Mouse (Mus musculus): Measurements from ENCODE around the gene Acin1. TPM values are rescaled to one million over a fixed set of nuclear protein-coding genes. Genes with fewer than 3 reads are reported as not detected.
"Not testable (repeated sequence)": the region's sequence is repeated elsewhere in the genome, so short reads cannot be mapped to it uniquely, and the experiment has no call there.

Gene Acin1
- total and polyA plus RNA-seq, 2 experiments, result 39.7 to 49.1 TPM

GRCm38 (mm10) chr14:54617152-54617896 is 69.4 kb downstream of the Acin1 start:
- H3K4me1 ChIP-seq (ENCODE audit: control insufficient read depth, insufficient read depth, low read length), result peaks cover 3% of the 10 kb centered on the region
- no peaks in the 10 kb centered on the region for H3K27me3 ChIP-seq (ENCODE audit: control insufficient read depth, insufficient read depth, low read length)
- peak overlapping the region; percentile 97 for H3K4me3 ChIP-seq (ENCODE audit: insufficient read depth, low read depth, low read length)
- DNase-seq (ENCODE audit: extremely low read depth, low read depth, low spot score), result peak; percentile 13
- peaks cover 11% of the 10 kb centered on the region for H3K36me3 ChIP-seq (ENCODE audit: control insufficient read depth, insufficient read depth, low read length)
- peak overlapping the region; percentile 0; the same call in 1 of the 2 replicates for H3K27ac ChIP-seq (replicated peaks; ENCODE audit: insufficient read depth, low read depth, low read length)
- 2% methylated on average over 38 of the region's 38 CpGs for WGBS
- H3K79me2 ChIP-seq (ENCODE audit: control insufficient read depth, insufficient read depth, low read length), result peaks cover 4% of the 10 kb centered on the region; the same call in 1 of the 2 replicates
- peak overlapping the region; percentile 70 for H3K9ac ChIP-seq (ENCODE audit: low read depth, low read length)
- TF ChIP-seq CTCF (IDR thresholded peaks at IDR 0.05; ENCODE audit: low read depth, low read length) (peak; percentile 17; the same call in 1 of the 2 replicates), POLR2A (IDR thresholded peaks at IDR 0.05; ENCODE audit: extremely low read depth, insufficient read depth, low read length) (no peak)

DNA sequence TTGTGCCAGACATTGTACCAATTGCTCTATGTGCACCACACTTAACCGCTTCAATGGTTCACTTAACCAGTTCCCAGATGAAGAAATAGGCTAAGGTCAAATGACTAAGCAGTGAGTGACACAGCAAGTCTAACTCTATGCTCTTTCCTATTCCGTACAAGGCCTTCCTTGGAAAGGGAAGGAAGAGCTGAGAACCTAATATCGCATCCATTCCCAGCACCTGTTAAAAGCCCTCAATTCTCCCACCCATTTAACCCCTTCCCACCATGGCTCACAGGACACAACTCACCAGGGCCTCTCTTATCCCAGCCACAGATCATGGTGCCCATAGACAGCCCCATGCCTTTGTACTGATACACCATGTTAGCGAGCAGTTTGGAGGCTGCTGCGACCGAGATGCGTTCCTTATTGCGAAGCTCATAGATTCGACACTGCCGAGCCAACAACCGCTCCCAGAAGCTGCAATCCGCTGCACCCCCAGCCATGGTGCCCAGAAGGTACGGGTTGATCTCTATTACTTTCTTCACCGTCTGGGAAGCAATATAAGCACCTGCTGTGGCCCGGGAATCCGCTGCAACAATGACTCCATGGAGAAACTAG is 70.4 kb downstream of the Acin1 start:
- Histone ChIP-seq H3K4me3 (ENCODE audit: insufficient read depth, low read depth, low read length) (no peak overlapping the region), H3K27ac (replicated peaks; ENCODE audit: insufficient read depth, low read depth, low read length) (no peak overlapping the region), H3K4me1 (ENCODE audit: control insufficient read depth, insufficient read depth, low read length) (peaks cover 3% of the 10 kb centered on the region), H3K27me3 (ENCODE audit: control insufficient read depth, insufficient read depth, low read length) (no peaks in the 10 kb centered on the region), H3K9ac (ENCODE audit: low read depth, low read length) (no peak overlapping the region), H3K36me3 (ENCODE audit: control insufficient read depth, insufficient read depth, low read length) (peaks cover 13% of the 10 kb centered on the region), H3K79me2 (ENCODE audit: control insufficient read depth, insufficient read depth, low read length) (peaks cover 4% of the 10 kb centered on the region; the same call in 1 of the 2 replicates)
- TF ChIP-seq POLR2A (IDR thresholded peaks at IDR 0.05; ENCODE audit: extremely low read depth, insufficient read depth, low read length) (no peak), CTCF (IDR thresholded peaks at IDR 0.05; ENCODE audit: low read depth, low read length) (no peak)
- 92% methylated on average over 16 of the region's 16 CpGs for WGBS
- peak; percentile 49 for DNase-seq (ENCODE audit: extremely low read depth, low read depth, low spot score)

DNA sequence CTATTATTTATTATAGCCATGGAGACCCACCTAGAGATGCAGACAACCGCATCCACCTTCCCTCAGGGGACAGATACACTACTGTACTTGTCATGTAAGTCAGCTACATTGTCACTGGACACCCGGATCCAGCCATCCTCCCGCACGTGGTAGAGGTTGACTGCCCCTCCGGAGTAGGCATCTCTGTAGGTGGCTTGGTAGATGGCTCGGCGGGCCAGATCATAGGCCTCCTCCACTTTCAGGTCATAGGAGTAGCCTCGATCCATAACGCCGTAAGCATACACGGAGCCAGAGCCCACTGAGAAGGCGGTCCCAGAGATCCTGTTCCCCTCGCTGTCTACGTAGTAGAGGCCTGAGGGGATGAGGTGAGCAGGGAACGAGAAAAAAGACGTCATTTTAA is 72.6 kb downstream of the Acin1 start:
- not testable (repeated sequence) for H3K4me3 ChIP-seq (ENCODE audit: insufficient read depth, low read depth, low read length); H3K9ac ChIP-seq (ENCODE audit: low read depth, low read length); H3K27me3 ChIP-seq (ENCODE audit: control insufficient read depth, insufficient read depth, low read length); H3K27ac ChIP-seq (replicated peaks; ENCODE audit: insufficient read depth, low read depth, low read length); H3K4me1 ChIP-seq (ENCODE audit: control insufficient read depth, insufficient read depth, low read length); DNase-seq (ENCODE audit: extremely low read depth, low read depth, low spot score); H3K79me2 ChIP-seq (ENCODE audit: control insufficient read depth, insufficient read depth, low read length)
- 91% methylated on average over 16 of the region's 16 CpGs for WGBS
- H3K36me3 ChIP-seq (ENCODE audit: control insufficient read depth, insufficient read depth, low read length), result peaks cover 13% of the 10 kb centered on the region

DNA sequence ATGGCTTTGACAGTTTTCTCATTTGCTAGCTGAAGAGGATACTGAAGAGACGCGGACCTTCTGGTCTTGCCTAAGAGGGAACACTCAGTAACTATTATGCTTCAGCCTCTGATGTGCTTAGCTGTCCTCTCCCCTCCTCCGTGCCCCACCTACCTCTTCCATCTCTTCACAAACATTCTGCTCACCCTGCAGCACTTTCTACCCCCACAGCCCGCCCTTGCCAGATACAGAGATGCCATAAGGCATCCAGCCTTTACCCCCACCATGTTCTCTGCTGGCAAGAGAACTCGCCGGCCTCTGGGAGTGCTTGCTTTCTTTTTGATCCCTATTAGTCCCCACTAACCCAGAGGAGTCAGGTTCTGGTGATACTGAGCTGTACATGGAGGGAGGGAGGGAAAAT is 76.1 kb downstream of the Acin1 start:
- no peaks in the 10 kb centered on the region for H3K79me2 ChIP-seq (ENCODE audit: control insufficient read depth, insufficient read depth, low read length)
- H3K4me1 ChIP-seq (ENCODE audit: control insufficient read depth, insufficient read depth, low read length), result no peaks in the 10 kb centered on the region
- 88% methylated on average over 6 of the region's 6 CpGs for WGBS
- no peak overlapping the region for H3K9ac ChIP-seq (ENCODE audit: low read depth, low read length)
- peaks cover 13% of the 10 kb centered on the region for H3K36me3 ChIP-seq (ENCODE audit: control insufficient read depth, insufficient read depth, low read length)
- H3K27me3 ChIP-seq (ENCODE audit: control insufficient read depth, insufficient read depth, low read length), result no peaks in the 10 kb centered on the region
- no peak for DNase-seq (ENCODE audit: extremely low read depth, low read depth, low spot score)
- H3K27ac ChIP-seq (replicated peaks; ENCODE audit: insufficient read depth, low read depth, low read length), result no peak overlapping the region
- no peak for TF ChIP-seq POLR2A (IDR thresholded peaks at IDR 0.05; ENCODE audit: extremely low read depth, insufficient read depth, low read length)
- TF ChIP-seq CTCF (IDR thresholded peaks at IDR 0.05; ENCODE audit: low read depth, low read length), result no peak
- H3K4me3 ChIP-seq (ENCODE audit: insufficient read depth, low read depth, low read length), result no peak overlapping the region

DNA sequence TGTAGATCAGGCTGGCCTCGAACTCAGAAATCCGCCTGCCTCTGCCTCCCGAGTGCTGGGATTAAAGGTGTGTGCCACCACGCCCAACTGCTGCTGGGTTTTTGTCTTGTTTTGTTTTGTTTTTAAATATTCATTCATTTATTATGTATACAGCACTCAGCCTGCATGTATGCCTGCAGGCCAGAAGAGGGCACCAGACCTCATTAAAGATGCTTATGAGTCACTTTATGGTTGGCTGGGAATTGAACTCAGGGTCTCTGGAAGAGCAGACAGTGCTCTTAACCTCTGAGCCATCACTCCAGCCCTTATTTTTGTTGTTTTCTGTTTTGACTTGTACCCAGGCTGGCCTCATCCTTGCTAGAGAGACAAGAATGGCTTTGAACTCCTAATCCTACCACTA is 76.8 kb downstream of the Acin1 start:
- H3K27ac ChIP-seq (replicated peaks; ENCODE audit: insufficient read depth, low read depth, low read length), result no peak overlapping the region
- no peak overlapping the region for H3K4me3 ChIP-seq (ENCODE audit: insufficient read depth, low read depth, low read length)
- peaks cover 7% of the 10 kb centered on the region for H3K36me3 ChIP-seq (ENCODE audit: control insufficient read depth, insufficient read depth, low read length)
- no peaks in the 10 kb centered on the region for H3K27me3 ChIP-seq (ENCODE audit: control insufficient read depth, insufficient read depth, low read length)
- 78% methylated on average over 4 of the region's 4 CpGs for WGBS
- peaks cover 2% of the 10 kb centered on the region; the same call in 1 of the 2 replicates for H3K4me1 ChIP-seq (ENCODE audit: control insufficient read depth, insufficient read depth, low read length)
- no peaks in the 10 kb centered on the region for H3K79me2 ChIP-seq (ENCODE audit: control insufficient read depth, insufficient read depth, low read length)
- H3K9ac ChIP-seq (ENCODE audit: low read depth, low read length), result no peak overlapping the region
- TF ChIP-seq CTCF (IDR thresholded peaks at IDR 0.05; ENCODE audit: low read depth, low read length) (peak; percentile 57; the same call in 1 of the 2 replicates), POLR2A (IDR thresholded peaks at IDR 0.05; ENCODE audit: extremely low read depth, insufficient read depth, low read length) (no peak)
- DNase-seq (ENCODE audit: extremely low read depth, low read depth, low spot score), result peak; percentile 25

GRCm38 (mm10) chr14:54609245-54609644 is 77.5 kb downstream of the Acin1 start:
- Histone ChIP-seq H3K27ac (replicated peaks; ENCODE audit: insufficient read depth, low read depth, low read length) (no peak overlapping the region), H3K4me1 (ENCODE audit: control insufficient read depth, insufficient read depth, low read length) (peaks cover 2% of the 10 kb centered on the region; the same call in 1 of the 2 replicates), H3K4me3 (ENCODE audit: insufficient read depth, low read depth, low read length) (no peak overlapping the region), H3K9ac (ENCODE audit: low read depth, low read length) (no peak overlapping the region), H3K79me2 (ENCODE audit: control insufficient read depth, insufficient read depth, low read length) (no peaks in the 10 kb centered on the region), H3K36me3 (ENCODE audit: control insufficient read depth, insufficient read depth, low read length) (peaks cover 5% of the 10 kb centered on the region; the same call in 1 of the 2 replicates), H3K27me3 (ENCODE audit: control insufficient read depth, insufficient read depth, low read length) (no peaks in the 10 kb centered on the region)
- DNase-seq (ENCODE audit: extremely low read depth, low read depth, low spot score), result no peak
- WGBS, result 71% methylated on average over 4 of the region's 4 CpGs
- TF ChIP-seq CTCF (IDR thresholded peaks at IDR 0.05; ENCODE audit: low read depth, low read length) (no peak), POLR2A (IDR thresholded peaks at IDR 0.05; ENCODE audit: extremely low read depth, insufficient read depth, low read length) (no peak)
